Mouse (Mus musculus) cerebellum, adult 2 months (tissue): Measurements from ENCODE around the gene Srrt.

Experiments
- CTCF ChIP-seq: fragments of 200-500 bp; IDR thresholded peaks from 2 replicates; pipeline ENCODE4 v1.5.1; 2011; ENCODE audit warnings: low read depth, mild to moderate bottlenecking, control low read depth, low read length, moderate library complexity, borderline replicate concordance; ENCODE audit not compliant: insufficient read depth
- POLR2A ChIP-seq: fragments of 200-500 bp; IDR thresholded peaks from 2 replicates; pipeline ENCODE4 v1.6.1; 2011; ENCODE audit warnings: low read length, control low read depth, borderline replicate concordance; ENCODE audit not compliant: insufficient read depth

- TF ChIP-seq CTCF (no peak), POLR2A (no peak)
Observed at GRCm38 (mm10) chr5:137350205-137351057, 43.0 kb upstream of the Srrt start.
